Mouse (Mus musculus) cerebellum, adult 11 months (tissue): ENCODE results near the gene Gp5.
A peak's percentile ranks its signal among the peaks of the same experiment; 100 is the strongest.
"Not testable (repeated sequence)": the region's sequence is repeated elsewhere in the genome, so short reads cannot be mapped to it uniquely, and the experiment has no call there.

ENCODE experiments used
- DNase-seq: peaks from one replicate; pipeline ENCODE4 v3.0.0; 2022

Gp5 gene

GRCm38 (mm10) chr16:30310647-30311046 is at the start of gene Gp5:
TSS of gene Gp5 (minus strand) at chr16:30310779.
- no peak for DNase-seq

- not testable (repeated sequence) for DNase-seq
These were observed 42.9 kb upstream of the Gp5 start for GRCm38 (mm10) chr16:30353489-30353888.

- no peak for DNase-seq
These were observed 3.7 kb upstream of the Gp5 start for GRCm38 (mm10) chr16:30314236-30314635.

GRCm38 (mm10) chr16:30310171-30310515 is 436 bp downstream of the Gp5 start:
- DNase-seq, result no peak

- peak; percentile 12 for DNase-seq
These were observed 996 bp downstream of the Gp5 start for GRCm38 (mm10) chr16:30309395-30310170.

GRCm38 (mm10) chr16:30308616-30309394 is 1.8 kb downstream of the Gp5 start:
- peak; percentile 73 for DNase-seq

- DNase-seq, result no peak
These were observed 2.5 kb downstream of the Gp5 start for GRCm38 (mm10) chr16:30307961-30308615.

GRCm38 (mm10) chr16:30307306-30307705 is 3.3 kb downstream of the Gp5 start:
- no peak for DNase-seq

GRCm38 (mm10) chr16:30306102-30306501 is 4.5 kb downstream of the Gp5 start:
- DNase-seq, result no peak

- DNase-seq, result no peak
These were observed 6.3 kb downstream of the Gp5 start for GRCm38 (mm10) chr16:30304236-30304635.

- no peak for DNase-seq
These were observed 7.2 kb downstream of the Gp5 start for GRCm38 (mm10) chr16:30303411-30303810.

GRCm38 (mm10) chr16:30302686-30303085 is 7.9 kb downstream of the Gp5 start:
- no peak for DNase-seq

GRCm38 (mm10) chr16:30299711-30300277 is 10.8 kb downstream of the Gp5 start:
- no peak for DNase-seq

- DNase-seq, result no peak
These were observed 13.1 kb downstream of the Gp5 start for GRCm38 (mm10) chr16:30297450-30297849.

- DNase-seq, result no peak
These were observed 13.8 kb downstream of the Gp5 start for GRCm38 (mm10) chr16:30296601-30297275.

GRCm38 (mm10) chr16:30295106-30295505 is 15.5 kb downstream of the Gp5 start:
- DNase-seq, result no peak

- no peak for DNase-seq
These were observed 20.1 kb downstream of the Gp5 start for GRCm38 (mm10) chr16:30290436-30290835.

- no peak for DNase-seq
These were observed 24.9 kb downstream of the Gp5 start for GRCm38 (mm10) chr16:30285701-30286100.

GRCm38 (mm10) chr16:30283743-30284337 is 26.7 kb downstream of the Gp5 start:
- DNase-seq, result no peak

- DNase-seq, result no peak
These were observed 27.6 kb downstream of the Gp5 start, which contains the start of gene Lrrc15 for GRCm38 (mm10) chr16:30282844-30283495. TSS of gene Lrrc15 (minus strand) at chr16:30283256.

- DNase-seq, result no peak
These were observed 29.8 kb downstream of the Gp5 start for GRCm38 (mm10) chr16:30280676-30281297.
